Mouse (Mus musculus): ENCODE results near the gene Rbm38. TPM values are rescaled to one million over a fixed set of nuclear protein-coding genes. Genes with fewer than 3 reads are reported as not detected.

The Rbm38 gene
- polyA plus RNA-seq, 1 experiment from 2014 or later, result 116 TPM

DNA sequence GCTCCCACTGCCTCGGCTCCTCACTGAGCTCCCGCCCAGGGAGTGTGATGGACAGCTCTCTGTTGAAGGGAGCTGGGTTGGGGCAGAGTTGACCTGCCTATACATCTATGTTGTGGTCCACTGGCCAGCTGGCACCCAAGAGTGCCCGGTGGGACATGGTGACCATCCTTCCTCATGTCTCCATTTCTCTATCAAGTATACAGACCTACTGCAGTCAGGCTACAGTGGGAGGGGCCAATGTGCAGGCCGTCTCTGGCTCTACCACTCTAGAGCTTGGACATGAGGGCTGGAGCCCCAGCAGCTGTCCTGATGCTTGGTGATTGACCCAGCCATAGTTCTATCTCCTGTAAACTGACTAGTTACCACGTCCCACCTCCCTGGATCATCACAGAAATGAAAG, 17.0 kb downstream of the Rbm38 start:
- Histone ChIP-seq H3K4me2 (peak overlapping the region; percentile 76), H3K27me3 (replicated peaks) (no peaks in the 10 kb centered on the region), H3K4me1 (peaks cover 49% of the 10 kb centered on the region), H3K4me3 (no peak overlapping the region), H3K27ac (replicated peaks) (peak overlapping the region; percentile 76), H3K36me3 (peaks cover 36% of the 10 kb centered on the region), H3K9ac (no peak overlapping the region), H3K9me3 (no peaks in the 10 kb centered on the region)
- WGBS, result 72% methylated on average over 5 of the region's 5 CpGs
- ATAC-seq (ENCODE audit: extremely low read depth, insufficient number of reproducible peaks, low FRiP score, low TSS enrichment), result no peak

DNA sequence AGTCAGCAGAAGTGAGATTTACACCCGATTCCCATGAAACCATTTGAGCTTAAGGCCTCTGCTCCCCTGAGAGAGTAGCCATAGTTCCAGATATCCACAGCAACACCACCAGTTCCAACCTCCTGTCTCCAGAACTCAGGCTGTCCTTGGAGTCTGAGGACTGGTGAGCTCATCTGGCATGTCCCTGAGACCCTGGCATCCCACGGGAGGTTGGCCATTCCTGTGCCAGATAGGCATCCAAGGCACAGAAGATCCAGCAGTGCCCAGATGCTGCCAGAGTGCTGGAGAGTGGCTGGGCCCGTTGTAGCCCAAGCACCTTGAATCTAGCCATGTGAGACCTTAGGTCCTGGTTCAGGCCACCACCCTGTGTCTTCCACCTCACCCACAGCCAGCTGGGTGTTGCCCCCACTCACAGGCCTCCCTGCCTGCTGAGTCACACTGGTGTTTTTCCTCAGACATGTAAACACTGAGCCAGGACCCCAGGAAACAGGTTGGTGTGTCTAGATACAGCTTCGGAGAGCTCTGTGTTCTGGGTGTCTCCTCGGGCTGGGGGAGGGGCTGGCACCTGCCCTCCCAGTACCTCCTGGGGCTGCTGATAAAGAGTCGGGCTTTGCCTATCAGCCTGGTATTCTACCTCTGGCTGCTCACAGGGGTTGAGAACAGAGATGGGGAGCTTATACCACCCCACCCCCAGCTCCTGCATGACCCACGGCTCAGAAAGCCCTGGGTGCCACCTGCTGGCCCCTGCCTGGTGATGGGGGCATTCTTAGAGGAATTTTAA, 17.7 kb downstream of the Rbm38 start:
- Histone ChIP-seq H3K27me3 (replicated peaks) (no peaks in the 10 kb centered on the region), H3K27ac (replicated peaks) (peak overlapping the region; percentile 76), H3K9ac (0 out of 2 replicates have a peak overlapping the region, but pooled peaks have one; percentile 34), H3K36me3 (peaks cover 29% of the 10 kb centered on the region), H3K4me3 (no peak overlapping the region), H3K9me3 (no peaks in the 10 kb centered on the region), H3K4me1 (peaks cover 49% of the 10 kb centered on the region), H3K4me2 (peak overlapping the region; percentile 76; the same call in 1 of the 2 replicates)
- ATAC-seq (ENCODE audit: extremely low read depth, insufficient number of reproducible peaks, low FRiP score, low TSS enrichment), result peak; percentile 66
- WGBS, result 49% methylated on average over 7 of the region's 7 CpGs

DNA sequence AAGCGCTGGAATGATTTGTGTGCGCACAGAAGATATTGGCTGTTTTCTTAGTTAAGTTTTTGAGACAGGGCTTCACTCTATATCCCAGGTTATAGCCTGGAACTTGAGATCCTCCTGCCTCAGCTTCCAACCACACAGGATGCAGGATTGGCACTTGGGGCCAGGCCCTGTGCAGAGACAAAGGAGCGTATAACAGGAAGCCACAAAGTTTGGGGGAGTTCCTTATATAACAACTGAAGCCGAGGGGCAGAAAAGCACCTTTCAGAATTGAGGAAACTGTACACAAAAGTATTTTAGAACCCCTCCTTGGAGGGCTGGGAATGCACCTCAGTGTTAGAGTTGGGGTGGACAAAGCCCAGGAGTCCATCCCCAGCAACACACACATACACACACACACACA, 18.7 kb downstream of the Rbm38 start:
- peak overlapping the region; percentile 40; the same call in 1 of the 2 replicates for H3K27ac ChIP-seq (replicated peaks)
- 82% methylated on average over 4 of the region's 4 CpGs for WGBS
- no peak overlapping the region for H3K9ac ChIP-seq
- H3K4me3 ChIP-seq, result no peak overlapping the region; the same call in 1 of the 2 replicates
- no peak for ATAC-seq (ENCODE audit: extremely low read depth, insufficient number of reproducible peaks, low FRiP score, low TSS enrichment)
- H3K4me1 ChIP-seq, result peaks cover 48% of the 10 kb centered on the region
- no peaks in the 10 kb centered on the region for H3K9me3 ChIP-seq
- H3K4me2 ChIP-seq, result peak overlapping the region; percentile 44
- H3K36me3 ChIP-seq, result peaks cover 19% of the 10 kb centered on the region
- H3K27me3 ChIP-seq (replicated peaks), result no peaks in the 10 kb centered on the region

DNA sequence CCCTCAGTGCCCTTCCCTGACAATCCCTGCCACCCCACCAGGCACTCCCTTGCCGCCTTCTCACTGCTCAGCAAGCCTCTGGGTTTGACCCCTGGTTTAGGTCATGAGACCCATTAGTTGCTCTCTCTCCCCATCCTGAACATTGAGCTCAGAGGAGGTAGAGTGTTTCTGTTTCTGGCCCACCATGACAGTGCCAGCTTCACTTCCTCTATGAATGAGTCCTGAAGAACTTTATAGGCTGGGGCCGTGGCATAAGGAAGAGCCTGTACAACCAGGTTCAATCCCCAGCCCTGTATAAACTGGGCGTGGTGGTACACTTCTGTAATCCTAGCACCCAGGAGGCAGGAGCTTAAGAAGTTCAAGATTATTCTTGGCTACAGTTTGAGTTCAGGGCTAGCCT, 20.5 kb downstream of the Rbm38 start:
- WGBS, result 86% methylated on average over 3 of the region's 3 CpGs
- no peak for ATAC-seq (ENCODE audit: extremely low read depth, insufficient number of reproducible peaks, low FRiP score, low TSS enrichment)
- peak overlapping the region; percentile 2; the same call in 1 of the 2 replicates for H3K4me2 ChIP-seq
- no peak overlapping the region for H3K4me3 ChIP-seq
- no peak overlapping the region for H3K9ac ChIP-seq
- H3K4me1 ChIP-seq, result peaks cover 44% of the 10 kb centered on the region
- H3K36me3 ChIP-seq, result peaks cover 1% of the 10 kb centered on the region
- no peak overlapping the region for H3K27ac ChIP-seq (replicated peaks)
- no peaks in the 10 kb centered on the region for H3K27me3 ChIP-seq (replicated peaks)
- H3K9me3 ChIP-seq, result no peaks in the 10 kb centered on the region

- Histone ChIP-seq H3K4me1 (peaks cover 49% of the 10 kb centered on the region), H3K27me3 (replicated peaks) (no peaks in the 10 kb centered on the region), H3K9me3 (no peaks in the 10 kb centered on the region), H3K4me3 (no peak overlapping the region), H3K36me3 (no peaks in the 10 kb centered on the region), H3K9ac (no peak overlapping the region; the same call in 1 of the 2 replicates), H3K27ac (replicated peaks) (no peak overlapping the region), H3K4me2 (peak overlapping the region; percentile 2; the same call in 1 of the 2 replicates)
- WGBS, result 53% methylated on average over 5 of the region's 5 CpGs
- ATAC-seq (ENCODE audit: extremely low read depth, insufficient number of reproducible peaks, low FRiP score, low TSS enrichment), result no peak
Observed at GRCm38 (mm10) chr2:173041242-173041641, 20.9 kb downstream of the Rbm38 start.

DNA sequence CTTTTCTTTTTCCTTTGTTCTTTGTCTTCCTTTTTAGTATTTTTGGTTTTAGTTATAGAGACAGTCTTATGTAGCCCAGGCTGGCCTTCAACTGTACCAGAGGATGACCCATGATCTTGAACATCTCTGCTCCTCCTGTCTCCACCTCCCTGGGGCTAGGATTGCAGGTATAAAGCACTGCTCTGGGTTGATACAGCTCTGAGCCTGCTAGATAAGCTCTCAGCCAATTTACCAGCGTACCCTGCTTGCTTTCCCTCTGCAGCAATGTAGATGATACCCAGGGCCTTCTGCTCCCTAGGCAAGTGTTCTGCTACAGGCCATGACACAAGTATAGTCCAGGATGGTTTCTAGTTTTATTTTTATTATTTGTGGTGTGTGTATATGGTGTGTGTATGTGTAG, 21.6 kb downstream of the Rbm38 start:
- no peak overlapping the region for H3K4me2 ChIP-seq
- no peak for ATAC-seq (ENCODE audit: extremely low read depth, insufficient number of reproducible peaks, low FRiP score, low TSS enrichment)
- H3K9me3 ChIP-seq, result no peaks in the 10 kb centered on the region
- no peaks in the 10 kb centered on the region for H3K27me3 ChIP-seq (replicated peaks)
- H3K36me3 ChIP-seq, result no peaks in the 10 kb centered on the region
- H3K4me1 ChIP-seq, result peaks cover 55% of the 10 kb centered on the region
- H3K9ac ChIP-seq, result no peak overlapping the region
- WGBS, result 67% methylated on average over 1 of the region's 1 CpGs
- no peak overlapping the region for H3K4me3 ChIP-seq
- no peak overlapping the region for H3K27ac ChIP-seq (replicated peaks)

GRCm38 (mm10) chr2:173042504-173043162, 22.3 kb downstream of the Rbm38 start:
- WGBS, result 31% methylated on average over 11 of the region's 11 CpGs
- H3K27ac ChIP-seq (replicated peaks), result peak overlapping the region; percentile 61
- no peak for ATAC-seq (ENCODE audit: extremely low read depth, insufficient number of reproducible peaks, low FRiP score, low TSS enrichment)

GRCm38 (mm10) chr2:173044198-173044970, 24.1 kb downstream of the Rbm38 start:
- 61% methylated on average over 18 of the region's 18 CpGs for WGBS
- Histone ChIP-seq H3K27ac (replicated peaks) (peak overlapping the region; percentile 65), H3K27me3 (replicated peaks) (no peaks in the 10 kb centered on the region), H3K4me2 (no peak overlapping the region), H3K9ac (no peak overlapping the region), H3K4me1 (peaks cover 72% of the 10 kb centered on the region), H3K36me3 (no peaks in the 10 kb centered on the region), H3K4me3 (no peak overlapping the region), H3K9me3 (no peaks in the 10 kb centered on the region)
- no peak for ATAC-seq (ENCODE audit: extremely low read depth, insufficient number of reproducible peaks, low FRiP score, low TSS enrichment)

More at GRCm38 (mm10) chr2:173042504-173043162, 22.3 kb downstream of the Rbm38 start:
- Histone ChIP-seq H3K4me2 (peak overlapping the region; percentile 3; the same call in 1 of the 2 replicates), H3K36me3 (no peaks in the 10 kb centered on the region), H3K27me3 (replicated peaks) (no peaks in the 10 kb centered on the region), H3K9ac (peak overlapping the region; percentile 51; the same call in 1 of the 2 replicates), H3K9me3 (no peaks in the 10 kb centered on the region), H3K4me3 (no peak overlapping the region), H3K4me1 (peaks cover 61% of the 10 kb centered on the region)

GRCm38 (mm10) chr2:173046582-173047297, 26.4 kb downstream of the Rbm38 start:
- Histone ChIP-seq H3K4me1 (peaks cover 89% of the 10 kb centered on the region), H3K36me3 (no peaks in the 10 kb centered on the region), H3K27ac (replicated peaks) (peak overlapping the region; percentile 93), H3K4me2 (peak overlapping the region; percentile 44), H3K27me3 (replicated peaks) (no peaks in the 10 kb centered on the region), H3K9ac (peak overlapping the region; percentile 74), H3K9me3 (no peaks in the 10 kb centered on the region), H3K4me3 (peak overlapping the region; percentile 4; the same call in 1 of the 2 replicates)
- 35% methylated on average over 15 of the region's 15 CpGs for WGBS
- no peak for ATAC-seq (ENCODE audit: extremely low read depth, insufficient number of reproducible peaks, low FRiP score, low TSS enrichment)

- Histone ChIP-seq H3K36me3 (no peaks in the 10 kb centered on the region), H3K27ac (replicated peaks) (peak overlapping the region; percentile 45; the same call in 1 of the 2 replicates), H3K27me3 (replicated peaks) (no peaks in the 10 kb centered on the region), H3K9ac (peak overlapping the region; percentile 15; the same call in 1 of the 2 replicates), H3K4me2 (no peak overlapping the region), H3K9me3 (no peaks in the 10 kb centered on the region), H3K4me3 (no peak overlapping the region), H3K4me1 (peaks cover 88% of the 10 kb centered on the region)
- 72% methylated on average over 5 of the region's 5 CpGs for WGBS
- ATAC-seq (ENCODE audit: extremely low read depth, insufficient number of reproducible peaks, low FRiP score, low TSS enrichment), result no peak
Observed at GRCm38 (mm10) chr2:173047471-173047870, 27.2 kb downstream of the Rbm38 start.

Data from heart, embryonic 13.5 days (tissue).